Mouse (Mus musculus): ENCODE data around the gene Angptl4. TPM values are rescaled to one million over a fixed set of nuclear protein-coding genes. Genes with fewer than 3 reads are reported as not detected.

The Angptl4 gene
- polyA plus RNA-seq, 1 experiment: not detected

- 0 out of 2 replicates have a peak, but pooled peaks cover 4% of the 10 kb centered on the region for H3K27me3 ChIP-seq (ENCODE audit: control insufficient read depth)
- peaks cover 2% of the 10 kb centered on the region; the same call in 1 of the 2 replicates for H3K36me3 ChIP-seq (ENCODE audit: control insufficient read depth)
- TF ChIP-seq GATA1 (IDR thresholded peaks at IDR 0.05; ENCODE audit: low read length) (no peak), TAL1 (IDR thresholded peaks at IDR 0.05; ENCODE audit: low read length) (no peak)
- H3K4me3 ChIP-seq (replicated peaks): no peak overlapping the region
- H3K9me3 ChIP-seq (ENCODE audit: control insufficient read depth, low read length): no peaks in the 10 kb centered on the region
- peaks cover 29% of the 10 kb centered on the region for H3K4me1 ChIP-seq (ENCODE audit: control insufficient read depth)
Observed at GRCm38 (mm10) chr17:33783408-33783807, 1.8 kb upstream of the Angptl4 start.

- Histone ChIP-seq H3K9me3 (ENCODE audit: control insufficient read depth, low read length) (no peaks in the 10 kb centered on the region), H3K4me3 (replicated peaks) (peak overlapping the region; percentile 62), H3K36me3 (ENCODE audit: control insufficient read depth) (peaks cover 13% of the 10 kb centered on the region), H3K27me3 (ENCODE audit: control insufficient read depth) (0 out of 2 replicates have a peak, but pooled peaks cover 4% of the 10 kb centered on the region), H3K4me1 (ENCODE audit: control insufficient read depth) (peaks cover 29% of the 10 kb centered on the region)
- no peak for TF ChIP-seq TAL1 (IDR thresholded peaks at IDR 0.05; ENCODE audit: low read length)
- no peak for TF ChIP-seq GATA1 (IDR thresholded peaks at IDR 0.05; ENCODE audit: low read length)
Observed at GRCm38 (mm10) chr17:33782067-33782466, 437 bp upstream of the Angptl4 start.

GRCm38 (mm10) chr17:33780431-33780830, 1.2 kb downstream of the Angptl4 start:
- TF ChIP-seq GATA1 (IDR thresholded peaks at IDR 0.05; ENCODE audit: low read length): no peak
- TF ChIP-seq TAL1 (IDR thresholded peaks at IDR 0.05; ENCODE audit: low read length): no peak
- Histone ChIP-seq H3K4me1 (ENCODE audit: control insufficient read depth) (peaks cover 29% of the 10 kb centered on the region), H3K36me3 (ENCODE audit: control insufficient read depth) (peaks cover 27% of the 10 kb centered on the region), H3K4me3 (replicated peaks) (peak overlapping the region; percentile 62), H3K27me3 (ENCODE audit: control insufficient read depth) (0 out of 2 replicates have a peak, but pooled peaks cover 4% of the 10 kb centered on the region), H3K9me3 (ENCODE audit: control insufficient read depth, low read length) (no peaks in the 10 kb centered on the region)

- no peaks in the 10 kb centered on the region for H3K9me3 ChIP-seq (ENCODE audit: control insufficient read depth, low read length)
- H3K4me1 ChIP-seq (ENCODE audit: control insufficient read depth): peaks cover 29% of the 10 kb centered on the region
- 0 out of 2 replicates have a peak, but pooled peaks cover 4% of the 10 kb centered on the region for H3K27me3 ChIP-seq (ENCODE audit: control insufficient read depth)
- H3K36me3 ChIP-seq (ENCODE audit: control insufficient read depth): peaks cover 31% of the 10 kb centered on the region
- no peak for TF ChIP-seq TAL1 (IDR thresholded peaks at IDR 0.05; ENCODE audit: low read length)
- no peak for TF ChIP-seq GATA1 (IDR thresholded peaks at IDR 0.05; ENCODE audit: low read length)
- H3K4me3 ChIP-seq (replicated peaks): peak overlapping the region; percentile 26
Observed at GRCm38 (mm10) chr17:33779967-33780295, 1.7 kb downstream of the Angptl4 start.

- no peak for TF ChIP-seq GATA1 (IDR thresholded peaks at IDR 0.05; ENCODE audit: low read length)
- TF ChIP-seq TAL1 (IDR thresholded peaks at IDR 0.05; ENCODE audit: low read length): no peak
- H3K9me3 ChIP-seq (ENCODE audit: control insufficient read depth, low read length): no peaks in the 10 kb centered on the region
Observed at GRCm38 (mm10) chr17:33779271-33779966, 2.2 kb downstream of the Angptl4 start.

GRCm38 (mm10) chr17:33775287-33775686, 6.3 kb downstream of the Angptl4 start:
- Histone ChIP-seq H3K9me3 (ENCODE audit: control insufficient read depth, low read length) (no peaks in the 10 kb centered on the region), H3K27me3 (ENCODE audit: control insufficient read depth) (peaks cover 2% of the 10 kb centered on the region; the same call in 1 of the 2 replicates), H3K4me1 (ENCODE audit: control insufficient read depth) (peaks cover 9% of the 10 kb centered on the region), H3K4me3 (replicated peaks) (no peak overlapping the region), H3K36me3 (ENCODE audit: control insufficient read depth) (peaks cover 34% of the 10 kb centered on the region)
- no peak for TF ChIP-seq TAL1 (IDR thresholded peaks at IDR 0.05; ENCODE audit: low read length)
- TF ChIP-seq GATA1 (IDR thresholded peaks at IDR 0.05; ENCODE audit: low read length): no peak

More at GRCm38 (mm10) chr17:33779271-33779966, 2.2 kb downstream of the Angptl4 start:
- H3K4me3 ChIP-seq (replicated peaks): no peak overlapping the region
- peaks cover 29% of the 10 kb centered on the region for H3K4me1 ChIP-seq (ENCODE audit: control insufficient read depth)
- peaks cover 34% of the 10 kb centered on the region for H3K36me3 ChIP-seq (ENCODE audit: control insufficient read depth)
- H3K27me3 ChIP-seq (ENCODE audit: control insufficient read depth): 0 out of 2 replicates have a peak, but pooled peaks cover 4% of the 10 kb centered on the region

GRCm38 (mm10) chr17:33774573-33775155, 7.0 kb downstream of the Angptl4 start:
- no peak overlapping the region for H3K4me3 ChIP-seq (replicated peaks)
- H3K9me3 ChIP-seq (ENCODE audit: control insufficient read depth, low read length): no peaks in the 10 kb centered on the region
- peaks cover 2% of the 10 kb centered on the region; the same call in 1 of the 2 replicates for H3K27me3 ChIP-seq (ENCODE audit: control insufficient read depth)
- no peak for TF ChIP-seq GATA1 (IDR thresholded peaks at IDR 0.05; ENCODE audit: low read length)
- peaks cover 34% of the 10 kb centered on the region for H3K36me3 ChIP-seq (ENCODE audit: control insufficient read depth)
- peaks cover 5% of the 10 kb centered on the region for H3K4me1 ChIP-seq (ENCODE audit: control insufficient read depth)

GRCm38 (mm10) chr17:33773871-33774572, 7.6 kb downstream of the Angptl4 start:
- no peak for TF ChIP-seq TAL1 (IDR thresholded peaks at IDR 0.05; ENCODE audit: low read length)
- TF ChIP-seq GATA1 (IDR thresholded peaks at IDR 0.05; ENCODE audit: low read length): no peak
- H3K9me3 ChIP-seq (ENCODE audit: control insufficient read depth, low read length): no peaks in the 10 kb centered on the region
- no peaks in the 10 kb centered on the region; the same call in 1 of the 2 replicates for H3K4me1 ChIP-seq (ENCODE audit: control insufficient read depth)
- no peak overlapping the region for H3K4me3 ChIP-seq (replicated peaks)
- peaks cover 2% of the 10 kb centered on the region; the same call in 1 of the 2 replicates for H3K27me3 ChIP-seq (ENCODE audit: control insufficient read depth)
- H3K36me3 ChIP-seq (ENCODE audit: control insufficient read depth): peaks cover 34% of the 10 kb centered on the region

- H3K27me3 ChIP-seq (ENCODE audit: control insufficient read depth): peaks cover 2% of the 10 kb centered on the region; the same call in 1 of the 2 replicates
- H3K9me3 ChIP-seq (ENCODE audit: control insufficient read depth, low read length): no peaks in the 10 kb centered on the region
- peaks cover 33% of the 10 kb centered on the region for H3K36me3 ChIP-seq (ENCODE audit: control insufficient read depth)
- TF ChIP-seq TAL1 (IDR thresholded peaks at IDR 0.05; ENCODE audit: low read length) (no peak), GATA1 (IDR thresholded peaks at IDR 0.05; ENCODE audit: low read length) (no peak)
- H3K4me3 ChIP-seq (replicated peaks): no peak overlapping the region
- no peaks in the 10 kb centered on the region; the same call in 1 of the 2 replicates for H3K4me1 ChIP-seq (ENCODE audit: control insufficient read depth)
Observed at GRCm38 (mm10) chr17:33773426-33773825, 8.2 kb downstream of the Angptl4 start.

Measured in erythroblast, embryonic 14.5 days (primary cell).